Mouse (Mus musculus) ES-E14 (cell line): ENCODE measurements at regions not wholly inside any gene's neighbourhood (a gene's known extent, or its start where the extent isn't known, plus 50 kb on each side); places are given as distances from the start of the nearest gene placed in this dataset.

Experiments
- DNase-seq: peaks from one replicate; pipeline ENCODE4 v3.0.0-alpha.2; 2013; ENCODE audit warnings: low read depth, low spot score
- H3K27ac ChIP-seq: 2 replicates; pipeline ENCODE4 v1.5.1; 2012; ENCODE audit warnings: low read depth, mild to moderate bottlenecking, low read length, moderate library complexity, mixed read lengths; ENCODE audit not compliant: poor library complexity, insufficient read depth, severe bottlenecking
- H3K36me3 ChIP-seq: 2 replicates; pipeline ENCODE4 v1.6.1; 2012; ENCODE audit warnings: mild to moderate bottlenecking, low read length, moderate library complexity, mixed read lengths; ENCODE audit not compliant: control insufficient read depth, poor library complexity, insufficient read depth, severe bottlenecking
- H3K4me1 ChIP-seq, 2 experiments: fragments of 150-350 bp in 1 of 2; sonication (generic) in 1 of 2; 2 replicates each; pipeline ENCODE4 v1.6.1; 2012; ENCODE audit warnings: low read length in 2 of 2, mild to moderate bottlenecking in 1 of 2, mixed read lengths in 1 of 2; ENCODE audit not compliant: control insufficient read depth in 2 of 2, insufficient read depth in 2 of 2, poor library complexity in 1 of 2
- H3K4me3 ChIP-seq, 2 experiments: fragments of 150-350 bp in 1 of 2; sonication (generic) in 1 of 2; 2 replicates each; pipeline ENCODE4 v1.5.1; 2012; ENCODE audit warnings: low read length in 2 of 2, low read depth in 1 of 2, mild to moderate bottlenecking in 1 of 2, mixed read lengths in 1 of 2; ENCODE audit not compliant: insufficient read depth in 1 of 2, poor library complexity in 1 of 2, severe bottlenecking in 1 of 2
- H3K9ac ChIP-seq: 2 replicates; pipeline ENCODE4 v1.6.1; 2012; ENCODE audit warnings: low read depth, mild to moderate bottlenecking, low read length, mixed read lengths; ENCODE audit not compliant: poor library complexity, insufficient read depth, severe bottlenecking
- H3K9me3 ChIP-seq: fragments of 150-350 bp; sonication (generic); 2 replicates; pipeline ENCODE4 v1.6.1; 2012; ENCODE audit warnings: low read depth, mild to moderate bottlenecking, low read length; ENCODE audit not compliant: control insufficient read depth, insufficient read depth
- CHD2 ChIP-seq: IDR thresholded peaks from 2 replicates; pipeline ENCODE4 v1.6.1; 2014; ENCODE audit warnings: mild to moderate bottlenecking, low read depth, low read length, inconsistent platforms
- HCFC1 ChIP-seq: IDR thresholded peaks from 2 replicates; pipeline ENCODE4 v1.6.1; 2012; ENCODE audit warnings: low read length, inconsistent platforms, borderline replicate concordance; ENCODE audit not compliant: insufficient read depth
- MAFK ChIP-seq: IDR thresholded peaks from 2 replicates; pipeline ENCODE4 v1.6.1; 2014; ENCODE audit warnings: mild to moderate bottlenecking, low read depth, low read length, inconsistent platforms; ENCODE audit not compliant: insufficient read depth
- ZC3H11A ChIP-seq: IDR thresholded peaks from 2 replicates; pipeline ENCODE4 v1.6.1; 2012; ENCODE audit warnings: low read depth, mild to moderate bottlenecking, inconsistent platforms, low read length, borderline replicate concordance
- ZNF384 ChIP-seq: IDR thresholded peaks from 2 replicates; pipeline ENCODE4 v1.6.1; 2012; ENCODE audit warnings: low read depth, low read length, inconsistent platforms
- in situ Hi-C, 2 experiments: fragments of 600-800 bp; cut with MboI; formaldehyde crosslinking; loops; one replicate each; pipeline ENCODE4 v1.15.1; 2025; ENCODE audit warnings: low sequenced_read_pairs in 2 of 2, inconsistent platforms in 1 of 2; ENCODE audit not compliant: unreplicated experiment in 2 of 2

DNA sequence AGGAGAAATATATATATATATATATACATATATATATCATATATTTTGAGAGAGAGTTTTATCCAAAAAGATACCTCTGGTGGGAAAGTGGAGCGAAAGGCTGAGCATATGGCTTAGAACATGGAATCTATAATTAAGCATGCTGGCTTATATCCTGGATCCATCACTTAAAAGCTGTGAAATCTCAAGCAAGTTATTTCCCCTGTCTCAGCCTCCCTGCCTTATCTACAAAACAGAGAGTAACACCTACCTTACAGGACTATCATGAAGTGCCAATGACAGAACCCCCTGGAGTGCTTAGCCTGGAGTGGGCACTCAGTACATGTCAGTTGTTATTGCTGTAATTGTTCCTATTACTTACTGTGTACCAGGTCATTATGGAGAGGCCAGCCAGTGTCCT is 71.9 kb upstream of the Tyw5 start:
- TF ChIP-seq MAFK (no peak), ZC3H11A (no peak), ZNF384 (no peak)
- Histone ChIP-seq H3K36me3 (no peaks in the 10 kb centered on the region), H3K9me3 (no peaks in the 10 kb centered on the region), H3K4me3 (no peak overlapping the region), H3K4me1 (peaks cover 2 to 10% of the 10 kb centered on the region in 2 experiments; a peak in 2 of 4 replicates), H3K27ac (no peak overlapping the region), H3K9ac (no peak overlapping the region)
- in situ Hi-C loops, result no loop called here
- DNase-seq, result no peak

DNA sequence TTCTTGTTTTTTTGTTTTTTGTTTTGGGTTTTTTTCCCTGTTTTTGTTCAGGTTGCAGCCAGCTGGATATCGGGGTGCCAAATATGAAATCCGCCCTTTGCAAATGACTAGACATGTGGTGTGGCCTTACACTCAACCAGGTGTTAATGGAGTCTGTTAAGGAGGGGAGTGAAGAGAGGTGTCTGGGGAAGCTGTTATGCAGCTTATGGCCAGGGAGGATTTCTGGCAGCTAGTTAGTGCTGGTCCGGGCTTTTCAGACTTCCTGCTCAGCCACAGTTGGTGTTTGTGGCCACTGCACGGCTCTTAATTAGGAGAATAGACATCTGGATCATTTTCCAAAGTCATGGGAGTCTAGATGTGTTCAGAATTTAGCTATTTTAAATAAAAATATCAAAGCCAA is 72.7 kb upstream of the Tyw5 start:
- Histone ChIP-seq H3K9ac (no peak overlapping the region), H3K4me3 (no peak overlapping the region), H3K36me3 (no peaks in the 10 kb centered on the region), H3K27ac (no peak overlapping the region), H3K4me1 (peaks cover 2 to 10% of the 10 kb centered on the region in 2 experiments; a peak in 2 of 4 replicates), H3K9me3 (no peaks in the 10 kb centered on the region)
- DNase-seq, result no peak
- in situ Hi-C loops, result no loop called here
- TF ChIP-seq HCFC1 (no peak), ZNF384 (no peak), MAFK (no peak), ZC3H11A (no peak), CHD2 (no peak)

- H3K4me3 ChIP-seq, result no peak overlapping the region
- H3K4me1 ChIP-seq, result no peaks in the 10 kb centered on the region
- TF ChIP-seq ZNF384, result no peak
- no peak for TF ChIP-seq MAFK
- no peak for TF ChIP-seq CHD2
- TF ChIP-seq HCFC1, result no peak
- TF ChIP-seq ZC3H11A, result no peak
- in situ Hi-C loops, result no loop called here
- no peaks in the 10 kb centered on the region for H3K9me3 ChIP-seq
- no peaks in the 10 kb centered on the region for H3K36me3 ChIP-seq
- no peak overlapping the region for H3K9ac ChIP-seq
- DNase-seq, result no peak
- H3K27ac ChIP-seq, result no peak overlapping the region
Measured at GRCm38 (mm10) chr1:57489176-57489575, 82.3 kb upstream of the Tyw5 start.

- in situ Hi-C loops, result no loop called here
- TF ChIP-seq ZNF384 (no peak), ZC3H11A (no peak), HCFC1 (no peak), CHD2 (no peak), MAFK (no peak)
- DNase-seq, result no peak
- Histone ChIP-seq H3K4me1 (no peaks in the 10 kb centered on the region), H3K9me3 (no peaks in the 10 kb centered on the region), H3K4me3 (no peak overlapping the region), H3K36me3 (no peaks in the 10 kb centered on the region), H3K27ac (no peak overlapping the region), H3K9ac (no peak overlapping the region)
Measured at GRCm38 (mm10) chr1:57489588-57489987, 82.7 kb upstream of the Tyw5 start.

- no peak for TF ChIP-seq HCFC1
- no peak for TF ChIP-seq MAFK
- no peak for TF ChIP-seq ZNF384
- no peak for TF ChIP-seq ZC3H11A
- no peak for TF ChIP-seq CHD2
- DNase-seq, result no peak
- Histone ChIP-seq H3K4me3 (no peak overlapping the region), H3K9me3 (no peaks in the 10 kb centered on the region), H3K36me3 (no peaks in the 10 kb centered on the region), H3K27ac (no peak overlapping the region), H3K4me1 (no peaks in the 10 kb centered on the region), H3K9ac (no peak overlapping the region)
- in situ Hi-C loops, result no loop called here
Measured at GRCm38 (mm10) chr1:57490021-57490420, 83.1 kb upstream of the Tyw5 start.
